Mouse (Mus musculus): Measurements from ENCODE around the gene Bdnf. TPM values are rescaled to one million over a fixed set of nuclear protein-coding genes. Genes with fewer than 3 reads are reported as not detected.
A peak's percentile ranks its signal among the peaks of the same experiment; 100 is the strongest.

Gene Bdnf
- total RNA-seq (2015) (not detected in 2 replicates), total RNA-seq (2017) (not detected in 2 replicates)

GRCm38 (mm10) chr2:109674532-109674931 lies at the start of gene Bdnf:
Gene Bdnf (plus strand): TSS chr2:109674700.
- ATAC-seq (replicated peaks; ENCODE audit: poor library complexity), result no peak

GRCm38 (mm10) chr2:109626864-109627263 lies 47.6 kb upstream of the Bdnf start:
- no peak for ATAC-seq (replicated peaks; ENCODE audit: poor library complexity)

DNA sequence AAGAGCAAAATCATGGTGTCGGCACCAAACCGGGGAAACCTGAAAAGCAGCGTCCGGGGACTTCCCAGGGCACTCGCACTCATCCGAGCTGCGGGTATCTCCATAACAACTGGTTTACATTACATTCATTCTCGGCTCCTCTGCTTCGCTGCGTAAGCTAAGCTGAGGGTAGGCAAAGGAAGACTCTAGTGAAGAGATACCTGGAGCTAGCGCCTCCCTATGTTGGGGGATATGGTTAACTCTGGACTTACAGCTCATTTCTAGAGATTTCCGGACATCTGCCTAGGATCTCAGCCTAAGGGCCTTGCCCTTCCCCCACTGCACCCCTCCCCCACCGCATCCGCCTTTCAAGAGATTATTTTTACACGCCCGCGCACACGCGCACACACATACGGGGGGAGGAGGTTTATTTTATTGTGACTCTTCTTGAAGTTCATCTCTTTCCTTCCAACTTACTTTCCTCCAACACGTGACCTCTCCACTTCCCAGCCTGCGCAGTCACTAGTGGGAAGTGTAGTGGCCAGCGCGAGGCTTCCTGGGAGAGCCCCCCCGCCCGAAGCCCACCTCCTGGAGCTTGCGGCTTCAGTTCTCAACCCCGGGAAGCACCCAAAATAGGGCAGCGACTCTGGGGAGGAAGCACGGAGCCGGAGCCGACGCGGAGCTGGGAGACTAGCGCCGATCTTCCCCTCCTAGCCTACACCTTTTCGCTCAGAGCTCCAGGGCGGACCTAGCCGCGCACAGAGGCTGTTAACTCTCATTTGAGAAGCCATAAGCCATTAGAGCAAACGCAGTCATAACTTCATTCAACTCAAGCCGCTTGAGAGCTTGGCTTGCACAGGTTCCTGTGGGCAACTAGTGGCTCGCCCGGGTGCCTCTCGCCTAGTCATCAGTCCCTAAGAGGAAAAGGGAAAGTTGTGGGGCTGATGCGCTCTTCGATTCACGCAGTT lies 718 bp upstream of the Bdnf start:
- ATAC-seq (replicated peaks; ENCODE audit: poor library complexity), result no peak

DNA sequence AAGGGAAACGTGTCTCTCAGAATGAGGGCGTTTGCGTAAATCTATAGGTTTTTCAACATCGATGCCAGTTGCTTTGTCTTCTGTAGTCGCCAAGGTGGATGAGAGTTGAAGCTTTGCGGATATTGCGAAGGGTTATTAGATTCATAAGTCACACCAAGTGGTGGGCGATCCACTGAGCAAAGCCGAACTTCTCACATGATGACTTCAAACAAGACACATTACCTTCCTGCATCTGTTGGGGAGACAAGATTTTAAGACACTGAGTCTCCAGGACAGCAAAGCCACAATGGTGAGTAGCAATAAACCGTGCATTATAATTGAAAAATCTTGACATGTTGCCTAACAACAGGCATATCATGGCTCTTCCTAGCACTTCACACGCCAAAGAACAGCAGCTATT lies 551 bp downstream of the Bdnf start:
- no peak for ATAC-seq (replicated peaks; ENCODE audit: poor library complexity)

GRCm38 (mm10) chr2:109675973-109676617 lies 1.6 kb downstream of the Bdnf start:
- ATAC-seq (replicated peaks; ENCODE audit: poor library complexity), result peak; percentile 45

GRCm38 (mm10) chr2:109676618-109676974 lies 2.1 kb downstream of the Bdnf start:
- no peak for ATAC-seq (replicated peaks; ENCODE audit: poor library complexity)

GRCm38 (mm10) chr2:109677221-109678089 lies 3.0 kb downstream of the Bdnf start:
- ATAC-seq (replicated peaks; ENCODE audit: poor library complexity), result no peak

GRCm38 (mm10) chr2:109678090-109678409 lies 3.5 kb downstream of the Bdnf start:
- peak; percentile 16; the same call in 1 of the 2 replicates for ATAC-seq (replicated peaks; ENCODE audit: poor library complexity)

DNA sequence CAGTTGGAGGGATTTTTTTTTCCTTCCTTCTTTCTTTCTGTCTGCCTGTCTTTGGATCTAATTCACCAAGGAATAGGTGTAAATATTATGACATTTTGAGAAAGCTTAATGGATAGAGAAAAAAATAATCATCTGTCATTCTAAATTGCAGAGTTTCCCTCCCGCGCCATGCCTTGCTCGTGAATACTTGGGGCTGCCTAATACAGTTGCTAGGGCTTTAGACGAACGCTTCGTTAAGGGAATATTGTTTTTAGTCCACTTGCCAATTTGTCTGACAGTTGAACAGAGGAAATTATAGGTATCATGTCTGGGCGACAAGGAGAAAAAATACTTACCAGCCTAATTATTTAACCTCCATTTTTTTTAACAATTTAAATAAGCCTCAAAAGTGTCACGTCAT lies 4.0 kb downstream of the Bdnf start:
- no peak for ATAC-seq (replicated peaks; ENCODE audit: poor library complexity)

DNA sequence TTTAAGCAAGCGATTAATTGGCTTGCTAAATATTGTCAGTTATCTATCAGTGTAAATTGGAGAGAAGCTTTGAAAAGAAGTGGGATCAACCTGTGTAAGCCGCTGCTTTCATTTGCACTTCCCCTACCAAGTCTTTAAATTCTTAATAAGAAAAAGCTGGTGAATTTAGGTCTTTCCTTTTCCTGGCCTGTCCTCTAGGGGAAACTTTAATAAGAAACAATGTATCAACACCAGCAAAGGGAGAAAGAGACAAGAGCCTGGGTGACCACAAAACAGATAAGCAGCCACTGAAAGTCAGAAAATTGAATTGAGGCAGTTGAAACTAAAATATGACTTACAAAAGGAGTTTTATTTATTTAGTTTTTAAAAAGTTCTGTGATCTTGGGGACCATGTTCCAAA lies 4.9 kb downstream of the Bdnf start:
- no peak for ATAC-seq (replicated peaks; ENCODE audit: poor library complexity)

GRCm38 (mm10) chr2:109681071-109681470 lies 6.6 kb downstream of the Bdnf start:
- no peak for ATAC-seq (replicated peaks; ENCODE audit: poor library complexity)

GRCm38 (mm10) chr2:109688661-109689060 lies 14.2 kb downstream of the Bdnf start:
- no peak for ATAC-seq (replicated peaks; ENCODE audit: poor library complexity)

GRCm38 (mm10) chr2:109692266-109693177 lies 18.0 kb downstream of the Bdnf start:
- no peak for ATAC-seq (replicated peaks; ENCODE audit: poor library complexity)

- peak; percentile 31; the same call in 1 of the 2 replicates for ATAC-seq (replicated peaks; ENCODE audit: poor library complexity)
Measured at GRCm38 (mm10) chr2:109693178-109694115, 18.9 kb downstream of the Bdnf start.

- 0 out of 2 replicates have a peak, but pooled peaks have one; percentile 6 for ATAC-seq (replicated peaks; ENCODE audit: poor library complexity)
Measured at GRCm38 (mm10) chr2:109694116-109694837, 19.8 kb downstream of the Bdnf start.

DNA sequence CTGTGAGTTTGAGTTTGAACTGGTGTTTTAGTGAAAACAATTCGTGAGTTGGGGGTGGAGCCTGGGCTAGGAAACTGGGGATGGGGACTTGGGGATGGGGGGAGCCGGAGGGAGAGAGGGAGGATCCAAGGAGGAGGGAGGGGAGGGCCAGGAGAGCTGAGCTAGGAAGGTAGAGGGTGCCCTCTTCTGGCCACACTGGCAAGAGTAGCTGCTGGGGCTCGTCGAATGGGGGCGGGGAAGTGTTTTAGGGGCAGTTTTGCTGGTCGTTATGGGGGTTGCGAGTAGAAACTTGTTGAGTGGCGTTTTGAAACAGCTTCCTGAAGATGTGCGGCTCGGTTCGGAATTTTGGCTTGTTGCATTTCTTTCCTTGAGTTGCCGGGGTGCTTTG lies 20.3 kb downstream of the Bdnf start:
- ATAC-seq (replicated peaks; ENCODE audit: poor library complexity), result peak; percentile 75

DNA sequence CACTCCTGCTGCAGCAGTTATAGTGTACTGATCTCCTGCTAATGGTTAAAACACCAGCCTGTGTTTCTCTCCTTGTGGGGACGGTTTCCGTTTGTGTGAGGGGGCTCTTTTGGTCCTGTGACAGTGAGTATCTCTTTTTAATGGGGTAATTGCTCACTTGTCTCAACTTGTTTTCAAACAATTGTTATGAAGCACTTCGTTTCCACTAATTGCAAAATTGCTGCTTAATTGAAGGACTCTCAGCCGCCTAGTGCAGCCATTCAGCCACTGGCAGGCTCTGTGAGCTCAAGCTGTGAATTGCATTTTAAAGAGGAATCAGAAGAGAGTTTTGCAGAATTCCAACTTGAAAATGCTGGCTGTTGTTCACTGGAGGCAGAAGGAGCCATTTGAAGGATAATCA lies 22.7 kb downstream of the Bdnf start:
- no peak for ATAC-seq (replicated peaks; ENCODE audit: poor library complexity)

DNA sequence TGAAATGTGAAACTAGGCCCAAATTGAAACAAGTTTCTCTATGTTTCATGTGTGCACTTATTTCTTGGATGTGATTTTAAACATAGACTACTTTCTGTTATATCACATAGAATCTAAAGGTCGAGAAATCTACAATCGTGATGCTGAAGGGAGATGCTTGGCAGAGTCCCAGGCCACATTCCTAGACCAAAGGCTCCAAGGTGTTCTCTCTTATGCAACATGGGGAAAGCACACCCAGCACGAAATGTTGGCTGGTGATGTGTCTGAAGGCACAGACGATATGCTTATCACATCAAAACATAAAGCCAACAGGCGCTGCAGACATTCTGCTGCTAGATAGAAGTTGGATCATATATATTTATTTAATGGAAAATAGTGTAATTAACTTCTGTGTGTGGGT lies 25.8 kb downstream of the Bdnf start:
- no peak for ATAC-seq (replicated peaks; ENCODE audit: poor library complexity)

Data from megakaryocyte progenitor cell, adult 5-6 weeks (primary cell).